Mouse (Mus musculus) forebrain, embryonic 14.5 days (tissue): ENCODE measurements at regions not wholly inside any gene's neighbourhood (a gene's known extent, or its start where the extent isn't known, plus 50 kb on each side); places are given as distances from the start of the nearest gene placed in this dataset.
A peak's percentile ranks its signal among the peaks of the same experiment; 100 is the strongest.

Experiments
- ATAC-seq: fragments of 200-750 bp; cut with Nextera tagmentation; 2 replicates; pipeline ENCODE4 v1.8.0; 2017; ENCODE audit warnings: mild to moderate bottlenecking, moderate library complexity
- DNase-seq: peaks from one replicate; pipeline ENCODE4 v3.0.0-alpha.2; 2015; ENCODE audit warnings: low spot score
- H3K27ac ChIP-seq: fragments of 300-500 bp; sonication (generic); 2 replicates; pipeline ENCODE4 v1.5.1; 2014; ENCODE audit warnings: low read depth, mild to moderate bottlenecking, control low read depth, low read length, moderate library complexity
- H3K27me3 ChIP-seq: fragments of 300-500 bp; sonication (generic); replicated peaks from 2 replicates; pipeline ENCODE4 v1.6.1; 2014; ENCODE audit warnings: low read length, control low read depth, mixed read lengths; ENCODE audit not compliant: control insufficient read depth, insufficient read depth
- H3K36me3 ChIP-seq: fragments of 300-500 bp; sonication (generic); 2 replicates; pipeline ENCODE4 v1.6.1; 2014; ENCODE audit warnings: low read length, control low read depth; ENCODE audit not compliant: control insufficient read depth, insufficient read depth
- H3K4me1 ChIP-seq: fragments of 300-500 bp; sonication (generic); 2 replicates; pipeline ENCODE4 v1.6.1; 2014; ENCODE audit warnings: antibody characterized with exemption, low read length, control low read depth; ENCODE audit not compliant: control insufficient read depth, insufficient read depth
- H3K4me2 ChIP-seq: fragments of 300-500 bp; sonication (generic); 2 replicates; pipeline ENCODE4 v1.6.1; 2014; ENCODE audit warnings: mild to moderate bottlenecking, control low read depth, low read length
- H3K4me3 ChIP-seq: fragments of 300-500 bp; sonication (generic); 2 replicates; pipeline ENCODE4 v1.5.1; 2014; ENCODE audit warnings: low read depth, low read length, control low read depth
- H3K9ac ChIP-seq: fragments of 300-500 bp; sonication (generic); 2 replicates; pipeline ENCODE4 v1.6.1; 2014; ENCODE audit warnings: mild to moderate bottlenecking, low read length, control low read depth, moderate library complexity
- H3K9me3 ChIP-seq: fragments of 300-500 bp; sonication (generic); replicated peaks from 2 replicates; pipeline ENCODE4 v1.6.1; 2016; ENCODE audit warnings: low read length, control low read depth, mixed read lengths; ENCODE audit not compliant: control insufficient read depth
- whole genome bisulfite sequencing: fragments of 180-500 bp; shearing (Covaris S2); extraction: QIAGEN DNeasy Blood & Tissue Kit; methylation state at CpG from one replicate; pipeline ENCODE4 v1.1.7; 2014; 5-methylcytosine and 5-hydroxymethylcytosine counted together

DNA sequence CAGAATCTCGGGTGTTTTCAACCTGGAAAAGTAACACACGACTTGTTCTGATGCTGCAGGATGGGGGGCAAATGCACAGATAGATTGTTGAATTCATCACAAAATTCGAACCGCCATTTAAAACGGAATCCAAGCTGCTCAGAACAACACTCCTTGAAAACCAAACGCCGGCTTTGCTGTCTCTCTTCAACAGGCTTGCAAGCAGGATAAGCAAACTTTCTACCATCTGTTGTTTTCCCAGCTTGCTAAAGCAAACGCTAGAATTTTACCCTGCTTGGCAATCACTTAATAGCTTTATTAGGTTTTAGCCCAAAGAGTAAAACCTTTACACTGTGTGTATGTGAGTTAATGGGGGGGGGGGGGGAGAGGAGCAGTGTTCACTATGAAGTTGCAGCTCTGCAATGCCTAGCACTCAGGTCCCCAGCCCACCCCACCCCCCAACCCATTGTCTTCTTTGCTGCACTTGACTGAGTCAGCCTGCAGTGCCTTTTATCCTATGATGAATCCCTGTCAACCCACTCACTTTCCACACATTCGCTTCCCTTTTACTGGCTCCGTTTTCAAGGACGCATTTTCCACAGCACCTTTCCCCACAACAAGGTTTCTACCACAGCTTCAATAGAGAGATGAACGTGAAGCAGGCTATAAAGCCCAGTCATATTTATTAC lies 190.1 kb upstream of the Fat1 start:
- 64% methylated on average over 12 of the region's 12 CpGs for WGBS
- Histone ChIP-seq H3K27ac (no peak overlapping the region), H3K4me3 (no peak overlapping the region), H3K4me2 (no peak overlapping the region), H3K9ac (no peak overlapping the region), H3K36me3 (no peaks in the 10 kb centered on the region), H3K9me3 (no peaks in the 10 kb centered on the region), H3K4me1 (no peaks in the 10 kb centered on the region; the same call in 1 of the 2 replicates), H3K27me3 (no peaks in the 10 kb centered on the region)
- ATAC-seq = peak; percentile 40; the same call in 1 of the 2 replicates
- peak; percentile 66 for DNase-seq

DNA sequence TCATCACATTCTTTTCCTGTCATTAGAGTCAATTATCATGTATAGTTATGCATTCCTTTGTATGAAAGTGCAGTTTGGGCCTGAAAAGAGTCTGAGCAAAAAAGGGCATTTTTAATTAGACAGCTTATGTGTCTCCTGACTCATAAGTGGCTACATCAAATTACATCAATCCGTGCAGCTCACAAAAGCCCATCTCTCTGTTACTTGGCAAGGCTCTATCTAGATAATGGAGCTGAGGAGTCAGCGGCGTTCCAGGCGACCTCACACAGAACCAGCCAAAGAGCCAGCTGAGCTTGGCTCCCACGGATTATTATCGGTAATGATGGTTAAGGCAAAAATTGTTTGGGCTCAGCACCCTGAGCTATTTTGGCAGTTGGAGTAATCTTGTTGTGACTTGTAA lies 176.5 kb upstream of the Fat1 start:
- Histone ChIP-seq H3K27ac (no peak overlapping the region), H3K4me1 (no peaks in the 10 kb centered on the region; the same call in 1 of the 2 replicates), H3K36me3 (no peaks in the 10 kb centered on the region), H3K4me3 (no peak overlapping the region), H3K9me3 (no peaks in the 10 kb centered on the region), H3K9ac (no peak overlapping the region), H3K4me2 (no peak overlapping the region), H3K27me3 (no peaks in the 10 kb centered on the region)
- DNase-seq (peak; percentile 49), ATAC-seq (peak; percentile 57; the same call in 1 of the 2 replicates)
- 22% methylated on average over 6 of the region's 6 CpGs for WGBS

DNA sequence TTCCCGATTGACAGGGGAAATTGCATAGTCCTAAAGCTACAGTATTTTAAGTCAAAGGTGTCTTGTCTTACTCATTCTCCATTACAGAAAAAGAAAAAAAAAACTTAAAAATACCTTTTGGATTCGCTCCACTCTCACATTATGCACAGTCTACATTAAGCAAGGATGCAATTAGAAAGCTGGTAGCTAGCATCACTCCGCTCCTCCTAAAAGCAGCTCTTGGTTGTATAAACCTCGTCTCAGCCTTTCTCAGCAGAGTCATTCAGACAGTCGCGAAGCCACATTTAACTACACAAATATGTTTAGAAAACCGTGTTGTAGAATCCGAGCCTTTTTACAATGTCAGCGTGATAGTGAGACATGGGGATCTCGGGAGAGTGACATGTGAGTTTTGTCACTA lies 172.5 kb upstream of the Fat1 start:
- no peak overlapping the region for H3K9ac ChIP-seq
- H3K27me3 ChIP-seq = no peaks in the 10 kb centered on the region
- ATAC-seq (no peak), DNase-seq (no peak)
- H3K4me3 ChIP-seq = no peak overlapping the region
- no peak overlapping the region for H3K4me2 ChIP-seq
- no peak overlapping the region for H3K27ac ChIP-seq
- no peaks in the 10 kb centered on the region for H3K36me3 ChIP-seq
- H3K9me3 ChIP-seq = no peaks in the 10 kb centered on the region
- H3K4me1 ChIP-seq = no peaks in the 10 kb centered on the region; the same call in 1 of the 2 replicates
- 90% methylated on average over 10 of the region's 10 CpGs for WGBS

DNA sequence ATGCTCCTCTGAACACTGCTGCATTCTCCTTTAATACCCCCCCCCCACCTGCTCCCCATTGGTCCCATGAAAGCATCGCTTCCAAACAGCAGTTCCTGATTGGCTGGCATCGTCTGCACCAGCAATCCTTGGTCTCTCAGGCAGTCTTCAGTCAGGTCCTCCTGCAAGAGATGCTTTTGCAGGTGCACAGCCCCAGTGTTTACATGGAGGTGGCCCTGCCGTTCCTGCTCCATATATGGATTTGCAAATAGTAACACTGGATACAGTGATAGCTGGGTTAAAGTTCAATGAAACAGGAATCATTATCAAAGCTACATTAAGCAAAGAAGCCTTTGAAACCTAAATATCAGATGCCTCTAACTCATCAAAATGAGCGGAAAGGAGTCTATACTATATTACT lies 170.1 kb upstream of the Fat1 start:
- Histone ChIP-seq H3K36me3 (no peaks in the 10 kb centered on the region), H3K4me2 (no peak overlapping the region), H3K9me3 (no peaks in the 10 kb centered on the region), H3K4me1 (no peaks in the 10 kb centered on the region), H3K27ac (no peak overlapping the region), H3K4me3 (no peak overlapping the region), H3K9ac (no peak overlapping the region), H3K27me3 (no peaks in the 10 kb centered on the region)
- DNase-seq = no peak
- 88% methylated on average over 4 of the region's 4 CpGs for WGBS
- ATAC-seq = no peak

DNA sequence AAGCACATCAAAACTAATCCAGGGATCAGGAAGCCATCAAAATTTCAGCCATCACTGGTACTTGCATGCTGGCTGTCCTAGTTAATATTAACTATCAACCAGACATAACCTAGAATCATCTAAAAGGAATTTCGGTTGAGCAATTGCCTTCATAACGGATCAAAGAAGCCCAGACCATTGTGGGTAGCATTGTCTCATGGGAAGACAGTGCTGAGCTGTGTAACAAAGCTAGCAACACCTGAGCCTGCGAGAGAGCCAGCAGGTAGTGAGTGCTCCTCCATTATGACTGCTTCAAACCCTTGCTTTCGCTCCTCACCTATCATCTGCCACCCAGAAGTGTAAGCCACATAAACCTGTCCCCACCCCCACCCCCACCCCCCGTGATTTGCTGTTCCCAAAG lies 169.6 kb upstream of the Fat1 start:
- Histone ChIP-seq H3K4me1 (no peaks in the 10 kb centered on the region), H3K9ac (no peak overlapping the region), H3K4me2 (no peak overlapping the region), H3K9me3 (no peaks in the 10 kb centered on the region), H3K4me3 (no peak overlapping the region), H3K36me3 (no peaks in the 10 kb centered on the region), H3K27ac (no peak overlapping the region), H3K27me3 (no peaks in the 10 kb centered on the region)
- no peak for DNase-seq
- ATAC-seq = no peak
- WGBS = 74% methylated on average over 5 of the region's 5 CpGs

DNA sequence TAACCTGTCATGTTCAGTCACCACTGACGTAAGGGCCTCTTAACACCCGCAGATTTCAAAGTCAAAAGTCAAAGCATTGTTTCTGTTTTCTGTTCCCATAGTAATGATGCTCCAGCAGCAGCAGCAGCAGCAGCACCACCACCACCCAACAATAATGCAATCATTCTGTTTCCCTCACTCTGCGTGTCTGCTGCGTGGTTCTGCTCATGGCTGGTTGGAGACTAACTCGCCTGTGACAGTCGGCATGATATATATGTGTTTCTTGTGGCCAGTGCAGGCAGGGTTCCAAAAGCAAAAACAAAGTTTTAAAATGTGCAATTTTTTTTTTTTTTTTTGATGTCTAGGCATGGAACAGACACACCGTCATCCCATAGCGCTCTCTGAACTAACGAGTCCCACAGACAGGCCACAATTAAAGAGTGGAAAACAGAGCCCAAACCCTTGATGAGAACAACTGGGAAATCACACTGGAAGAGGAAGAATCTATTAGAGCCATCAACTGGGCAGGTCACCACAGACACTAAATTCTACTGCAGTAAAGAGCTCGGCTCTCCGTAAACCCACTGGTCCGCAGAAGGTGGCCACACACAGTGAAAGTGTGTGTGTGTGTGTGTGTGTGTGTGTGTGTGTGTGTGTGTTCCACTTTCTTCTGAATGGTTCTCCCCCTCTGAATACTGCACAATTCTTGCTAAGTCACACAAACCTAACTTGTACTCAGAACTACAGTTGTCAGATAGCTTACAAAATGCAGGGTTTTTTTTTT lies 169.0 kb upstream of the Fat1 start:
- H3K4me2 ChIP-seq = no peak overlapping the region
- no peaks in the 10 kb centered on the region for H3K9me3 ChIP-seq
- 77% methylated on average over 12 of the region's 12 CpGs for WGBS
- H3K4me3 ChIP-seq = no peak overlapping the region
- no peaks in the 10 kb centered on the region for H3K4me1 ChIP-seq
- DNase-seq (no peak), ATAC-seq (no peak)
- H3K27ac ChIP-seq = no peak overlapping the region
- H3K27me3 ChIP-seq = no peaks in the 10 kb centered on the region
- H3K36me3 ChIP-seq = no peaks in the 10 kb centered on the region
- no peak overlapping the region for H3K9ac ChIP-seq

DNA sequence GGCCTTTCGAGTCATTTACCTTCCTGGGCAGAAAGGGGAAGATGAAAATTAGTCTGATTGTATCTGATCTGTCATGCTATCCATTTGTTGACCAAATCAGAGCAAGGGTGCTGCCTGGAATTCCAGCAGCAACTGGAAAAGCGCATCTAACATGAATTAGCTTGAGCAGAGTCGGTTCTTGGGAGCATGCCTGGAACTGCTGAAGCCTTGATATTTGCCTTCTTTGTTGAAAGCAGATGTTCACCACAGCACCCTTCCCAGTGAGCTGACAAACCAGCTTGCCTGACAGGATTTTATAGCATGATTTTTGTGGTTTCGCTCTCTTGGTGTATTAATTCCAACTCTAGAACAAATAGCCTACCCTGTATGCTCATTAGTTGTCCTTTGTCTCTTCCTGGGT lies 168.0 kb upstream of the Fat1 start:
- no peak overlapping the region for H3K9ac ChIP-seq
- H3K4me2 ChIP-seq = no peak overlapping the region
- H3K27ac ChIP-seq = no peak overlapping the region
- no peak for ATAC-seq
- H3K27me3 ChIP-seq = no peaks in the 10 kb centered on the region
- H3K9me3 ChIP-seq = no peaks in the 10 kb centered on the region
- peak; percentile 26 for DNase-seq
- WGBS = 82% methylated on average over 4 of the region's 4 CpGs
- no peaks in the 10 kb centered on the region for H3K4me1 ChIP-seq
- H3K4me3 ChIP-seq = no peak overlapping the region
- H3K36me3 ChIP-seq = no peaks in the 10 kb centered on the region

DNA sequence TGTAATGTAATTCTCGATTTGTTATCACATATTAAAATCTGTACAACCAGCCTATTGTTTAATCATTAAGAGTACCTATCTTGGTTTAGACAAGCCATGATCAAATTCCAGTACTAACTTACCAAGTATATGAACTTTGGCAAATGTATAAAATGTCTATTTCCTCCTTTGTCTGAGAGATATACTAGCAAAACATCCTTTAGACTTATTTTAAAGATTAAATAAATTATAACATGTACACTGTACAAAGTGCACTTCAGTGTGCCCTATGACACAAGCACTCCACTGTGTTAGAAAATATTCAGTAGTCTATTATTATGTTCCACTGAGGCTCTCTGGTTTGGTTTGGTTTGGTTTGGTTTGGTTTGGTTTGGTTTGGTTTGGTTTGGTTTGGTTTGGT lies 156.0 kb upstream of the Fat1 start:
- no peak overlapping the region for H3K4me2 ChIP-seq
- no peaks in the 10 kb centered on the region for H3K9me3 ChIP-seq
- DNase-seq (no peak), ATAC-seq (no peak)
- H3K36me3 ChIP-seq = no peaks in the 10 kb centered on the region
- H3K4me1 ChIP-seq = no peaks in the 10 kb centered on the region
- no peak overlapping the region for H3K4me3 ChIP-seq
- no peak overlapping the region for H3K27ac ChIP-seq
- no peak overlapping the region for H3K9ac ChIP-seq
- 93% methylated on average over 1 of the region's 1 CpGs for WGBS
- H3K27me3 ChIP-seq = no peaks in the 10 kb centered on the region

DNA sequence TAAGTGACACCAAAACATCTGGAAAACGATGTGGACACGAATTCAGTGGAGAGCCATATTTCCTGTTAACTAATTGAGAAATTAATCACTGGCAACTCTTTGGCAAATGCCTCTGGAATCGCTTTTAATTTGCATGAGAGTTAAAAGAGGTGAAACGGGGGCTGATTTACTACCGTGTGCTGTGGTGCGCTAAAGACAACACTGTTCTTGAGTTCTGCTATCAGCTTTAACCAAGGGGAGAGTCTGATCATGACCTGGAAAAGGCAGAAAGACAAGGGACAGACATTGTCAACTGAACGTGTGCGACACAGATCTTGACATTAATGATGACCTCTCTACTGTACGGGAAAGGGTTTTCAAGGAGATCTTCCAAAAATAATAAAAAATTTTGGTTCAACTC lies 152.8 kb upstream of the Fat1 start:
- 89% methylated on average over 9 of the region's 9 CpGs for WGBS
- Histone ChIP-seq H3K27ac (no peak overlapping the region), H3K9me3 (no peaks in the 10 kb centered on the region), H3K27me3 (no peaks in the 10 kb centered on the region), H3K4me3 (no peak overlapping the region), H3K4me2 (no peak overlapping the region), H3K9ac (no peak overlapping the region), H3K36me3 (no peaks in the 10 kb centered on the region), H3K4me1 (peaks cover 3% of the 10 kb centered on the region)
- ATAC-seq (no peak), DNase-seq (no peak)
